Mouse (Mus musculus) lung, postnatal 14 days (tissue): ENCODE results near the gene Chrm3.

ENCODE experiments used
- DNase-seq: peaks from one replicate; pipeline ENCODE4 v3.0.0; 2021

Gene Chrm3

DNA sequence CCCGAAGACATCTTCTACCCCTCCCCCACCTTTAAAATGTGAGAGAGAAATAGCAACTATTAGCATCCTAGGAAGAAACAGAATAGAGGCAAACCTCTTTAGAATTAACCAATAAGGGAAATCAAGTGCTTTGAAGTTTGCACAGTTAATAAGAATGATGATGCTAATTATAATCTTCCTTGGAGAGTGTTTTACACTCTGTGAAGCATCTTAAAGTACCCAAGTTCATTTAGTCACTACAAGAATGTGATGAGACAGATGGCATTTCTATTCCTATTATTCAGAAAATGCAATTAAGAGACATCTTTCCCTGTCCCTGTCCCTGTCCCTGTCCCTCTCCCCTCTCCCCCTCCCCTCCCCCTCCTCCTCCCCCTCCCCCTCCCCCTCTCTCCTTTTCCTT, 382.9 kb downstream of the Chrm3 start:
- DNase-seq, result no peak

DNA sequence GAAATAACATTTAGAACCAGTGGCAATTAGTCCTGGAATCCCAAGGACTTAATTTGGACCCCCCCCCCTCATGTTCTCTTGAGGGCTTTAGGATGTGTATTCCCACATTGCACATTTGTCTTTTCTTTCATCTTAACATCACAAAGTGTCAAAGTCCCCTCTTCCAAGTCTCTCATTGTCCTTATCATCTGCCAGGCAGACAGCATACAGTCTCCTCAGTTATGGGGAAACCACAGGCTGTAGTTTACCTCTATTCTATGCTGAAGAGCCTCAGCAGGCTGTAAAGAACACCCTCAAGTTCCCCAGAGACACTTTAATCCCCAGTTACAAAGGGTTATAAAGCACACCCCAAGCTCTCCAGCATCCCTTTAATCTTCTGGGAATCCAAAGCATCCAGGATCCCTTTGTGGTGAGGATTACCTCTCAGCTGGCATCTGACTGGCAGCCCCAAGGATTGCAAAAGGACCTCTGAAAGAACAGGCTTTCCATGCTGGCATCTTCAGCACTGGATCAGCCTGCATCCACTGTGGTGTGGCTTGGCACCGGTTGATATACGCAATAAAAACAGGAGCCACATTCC, 386.8 kb downstream of the Chrm3 start:
- no peak for DNase-seq

DNA sequence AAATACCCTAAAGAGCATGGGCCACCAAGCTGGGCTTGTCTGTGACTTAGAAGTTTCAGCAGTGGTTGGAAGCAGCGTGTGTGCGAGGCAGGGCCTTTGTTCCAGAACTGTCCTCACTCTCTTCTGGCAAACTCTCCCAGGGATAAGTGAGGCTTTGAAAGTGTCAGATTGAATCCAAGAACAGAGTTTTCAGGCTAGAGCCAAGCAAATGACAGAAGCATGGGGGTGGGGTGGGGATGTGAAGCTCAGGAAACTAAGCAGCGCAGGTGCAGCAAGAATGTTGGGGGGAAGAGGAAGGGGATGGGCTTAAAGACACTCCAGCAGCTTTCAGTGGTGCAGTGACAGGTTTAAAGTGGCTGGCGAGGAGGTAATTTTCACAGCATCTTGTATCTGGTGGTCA, 388.8 kb downstream of the Chrm3 start:
- no peak for DNase-seq

- no peak for DNase-seq
Observed at GRCm38 (mm10) chr13:9952619-9953018, 408.0 kb downstream of the Chrm3 start.

DNA sequence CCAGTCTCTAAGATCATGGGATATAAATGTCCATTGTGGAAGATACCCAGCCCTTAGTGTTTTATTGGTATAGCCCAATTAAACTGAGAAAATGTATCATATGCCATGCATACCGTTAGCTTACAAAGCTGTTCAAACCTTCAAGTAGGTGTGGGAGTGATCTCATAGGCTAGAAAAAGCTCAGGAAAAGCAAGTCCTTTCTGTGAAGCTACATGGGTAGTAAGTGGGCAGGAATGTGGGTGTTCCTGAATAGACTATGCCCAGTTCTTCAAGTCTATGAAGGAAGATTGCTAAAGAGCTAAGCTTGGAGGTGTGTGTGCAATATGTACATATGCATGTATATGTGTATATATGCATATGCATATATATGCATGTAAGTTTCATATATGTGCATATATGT, 409.3 kb downstream of the Chrm3 start:
- no peak for DNase-seq

GRCm38 (mm10) chr13:9949091-9949490, 411.6 kb downstream of the Chrm3 start:
- DNase-seq, result no peak

DNA sequence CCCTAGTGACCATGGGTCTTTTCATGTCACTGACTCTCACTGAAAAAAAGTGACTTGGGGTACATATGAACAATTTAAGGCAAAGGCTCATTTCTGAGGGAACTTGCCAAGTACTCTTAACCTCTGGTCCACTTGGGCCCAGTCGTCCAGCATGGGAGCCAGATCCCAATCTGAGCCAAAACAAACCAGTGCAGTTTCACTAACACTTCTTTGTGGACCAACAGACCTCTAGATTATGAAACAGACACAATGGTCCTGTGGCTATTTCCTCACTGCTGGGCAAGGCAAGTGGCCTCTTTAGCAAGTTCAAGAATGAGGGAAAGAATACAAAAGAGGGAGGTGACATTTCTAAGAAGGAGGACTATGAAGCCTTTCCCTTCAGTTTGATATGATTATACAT, 420.5 kb downstream of the Chrm3 start:
- peak; percentile 10 for DNase-seq

GRCm38 (mm10) chr13:9938798-9939485, 421.7 kb downstream of the Chrm3 start:
- DNase-seq, result peak; percentile 56

DNA sequence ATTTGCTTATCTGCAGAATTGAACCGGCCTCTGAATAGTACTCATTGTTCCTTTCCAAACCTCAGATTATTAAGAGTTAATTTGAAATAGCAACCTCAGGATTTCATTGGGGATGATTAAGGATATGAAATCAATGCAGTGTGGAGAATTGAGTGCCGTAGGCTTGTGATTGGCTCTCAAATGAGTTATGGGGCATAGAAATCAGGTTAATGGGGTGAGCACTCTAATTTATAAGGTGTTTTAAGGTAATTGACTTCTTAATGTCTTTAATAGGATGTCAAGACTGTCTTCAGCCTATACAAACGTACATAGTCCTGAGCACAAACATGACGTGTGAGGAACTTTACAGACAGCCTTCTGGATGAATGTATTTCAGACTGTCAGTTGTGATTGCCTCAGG, 427.9 kb downstream of the Chrm3 start:
- no peak for DNase-seq

- DNase-seq, result no peak
Observed at GRCm38 (mm10) chr13:9930606-9931005, 430.0 kb downstream of the Chrm3 start.

GRCm38 (mm10) chr13:9929978-9930377, 430.7 kb downstream of the Chrm3 start:
- DNase-seq, result peak; percentile 30

DNA sequence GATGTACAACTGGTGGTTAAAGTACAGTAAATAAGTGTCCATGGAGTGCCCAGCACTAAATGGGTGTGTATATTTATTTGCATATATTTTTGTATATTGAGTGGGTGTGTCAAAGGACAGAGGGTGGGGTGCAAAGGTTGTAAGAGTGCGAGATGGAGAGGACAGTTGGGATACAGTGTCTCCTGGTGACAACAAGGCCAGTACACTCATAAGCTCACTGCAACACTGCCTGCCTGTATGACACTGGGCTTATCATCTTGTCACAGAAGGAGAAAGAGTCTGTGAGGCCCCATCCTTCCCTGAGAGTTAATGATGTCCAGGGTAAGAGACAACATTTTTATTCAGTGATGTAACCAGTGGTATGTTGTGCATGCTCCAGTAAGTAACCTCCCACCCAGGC, 439.5 kb downstream of the Chrm3 start:
- DNase-seq, result no peak

- DNase-seq, result no peak
Observed at GRCm38 (mm10) chr13:9912697-9913096, 447.9 kb downstream of the Chrm3 start.

DNA sequence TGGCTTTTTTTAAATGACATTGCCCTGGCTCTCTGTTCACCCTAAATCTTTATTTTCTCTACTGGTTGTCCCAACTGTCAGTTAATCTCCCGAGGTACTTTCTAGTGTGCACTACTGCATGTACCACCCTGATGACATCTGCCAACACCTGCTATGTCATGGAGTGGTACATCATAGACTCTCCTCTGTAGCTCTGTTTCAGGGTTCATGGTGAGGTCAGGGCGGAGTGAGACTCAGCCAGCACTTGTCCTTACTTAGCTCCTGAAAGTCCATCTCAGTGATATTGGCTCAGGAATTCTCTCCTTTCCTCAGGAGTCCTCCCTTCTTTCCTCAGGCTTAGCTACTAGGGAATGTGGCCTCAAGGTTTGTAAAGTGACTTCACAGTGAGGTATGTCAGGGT, 451.9 kb downstream of the Chrm3 start:
- DNase-seq, result no peak

- no peak for DNase-seq
Observed at GRCm38 (mm10) chr13:9907202-9907601, 453.4 kb downstream of the Chrm3 start.

DNA sequence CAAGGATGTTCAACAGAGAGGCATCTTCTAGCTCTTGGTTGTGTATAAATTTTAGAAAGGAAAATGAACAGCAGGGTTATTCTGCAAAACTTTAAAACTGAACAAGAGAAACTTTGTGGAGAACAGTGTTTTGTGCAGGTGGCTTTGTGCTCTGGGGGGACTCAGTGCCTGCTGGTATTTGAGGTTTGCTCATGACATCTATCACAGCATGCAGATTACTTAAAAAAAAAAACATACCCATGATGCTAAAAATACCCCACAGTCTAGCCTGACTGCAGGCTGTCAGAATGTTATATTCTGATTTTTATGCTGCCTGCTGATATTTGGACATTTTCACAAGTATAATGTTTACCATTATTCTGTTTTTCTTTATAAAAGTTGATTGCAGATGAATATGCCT, 456.2 kb downstream of the Chrm3 start:
- DNase-seq, result no peak

GRCm38 (mm10) chr13:9900653-9901385, 459.8 kb downstream of the Chrm3 start:
- DNase-seq, result no peak

- no peak for DNase-seq
Observed at GRCm38 (mm10) chr13:9898664-9899369, 461.8 kb downstream of the Chrm3 start.

- DNase-seq, result no peak
Observed at GRCm38 (mm10) chr13:9897231-9897630, 463.4 kb downstream of the Chrm3 start.

- no peak for DNase-seq
Observed at GRCm38 (mm10) chr13:9895045-9895625, 465.5 kb downstream of the Chrm3 start.

GRCm38 (mm10) chr13:9891088-9891487, 469.6 kb downstream of the Chrm3 start:
- no peak for DNase-seq

- no peak for DNase-seq
Observed at GRCm38 (mm10) chr13:9890460-9890859, 470.2 kb downstream of the Chrm3 start.

GRCm38 (mm10) chr13:9889954-9890353, 470.7 kb downstream of the Chrm3 start:
- DNase-seq, result no peak
